In genomic region chr6:146080546-146081512, GRCm38 (mm10) we compare ENCODE assay signal across 13 mouse cellular contexts.
DNase-seq lines count a peak whose midpoint lies in the region; ATAC-seq and TF ChIP-seq lines count a peak whose summit lies in the region.
"Had no signal": no experiment of that assay in that cellular context is flagged by ENCODE, and none has a peak within 500 bp of the region (broad histone marks: within the 10 kb centered on the region; RNA-seq: fewer than 3 reads in every experiment).

No protein-coding gene starts in this region.

- WGBS in forebrain, embryonic 10.5 days = 75% methylated on average over 17 of the region's 18 CpGs
- 73% methylated on average over 18 of the region's 18 CpGs for WGBS in forebrain, embryonic 16.5 days
- 51% methylated on average over 18 of the region's 18 CpGs for WGBS in lung, embryonic 15.5 days
- WGBS in small intestine, adult 2 months = 62% methylated on average over 18 of the region's 18 CpGs

- H3K27ac ChIP-seq in forebrain, embryonic 10.5 days = peak overlapping the region; percentile 48; the same call in 1 of the 2 replicates
- no peak overlapping the region for H3K27ac ChIP-seq in forebrain, embryonic 16.5 days (ENCODE audit: low read length)
- H3K27ac ChIP-seq in lung, embryonic 15.5 days = no peak overlapping the region
- peak overlapping the region; percentile 35 for H3K27ac ChIP-seq in small intestine, adult 2 months (ENCODE audit: insufficient read depth, low read depth, low read length)
- H3K27ac ChIP-seq: left cerebral cortex, adult 2 months; liver, embryonic 13.5 days had no signal

- no peak for TF ChIP-seq POLR2A in small intestine, adult 2 months (IDR thresholded peaks at IDR 0.05; ENCODE audit: low read depth, low read length)

- H3K36me3 ChIP-seq in forebrain, embryonic 10.5 days (replicated peaks) = no peaks in the 10 kb centered on the region
- H3K36me3 ChIP-seq in forebrain, embryonic 16.5 days (ENCODE audit: control insufficient read depth, insufficient read depth) = no peaks in the 10 kb centered on the region
- H3K36me3 ChIP-seq in lung, embryonic 15.5 days = no peaks in the 10 kb centered on the region
- H3K36me3 ChIP-seq in small intestine, adult 2 months (ENCODE audit: control insufficient read depth, insufficient read depth, low read length) = no peaks in the 10 kb centered on the region
- H3K36me3 ChIP-seq: liver, embryonic 13.5 days had no signal

- no peak for TF ChIP-seq CTCF in small intestine, adult 2 months (IDR thresholded peaks at IDR 0.05; ENCODE audit: extremely low read depth, insufficient read length, insufficient replicate concordance, low read depth, low read length)

- no peak for DNase-seq in forebrain, embryonic 10.5 days (ENCODE audit: extremely low spot score, low spot score)
- no peak for DNase-seq in lung, postnatal 14 days
- DNase-seq in T-cell, adult 2 months (ENCODE audit: low spot score) = peak; percentile 94
- no peak for DNase-seq in cerebellum, adult 9-10 months
- no peak for DNase-seq in kidney, adult 18-20 months
- DNase-seq: cerebellum, postnatal 14 days; gastrocnemius, postnatal 25 days; kidney, adult 9 months; liver, embryonic 13.5 days had no signal

- peaks cover 16% of the 10 kb centered on the region for H3K4me1 ChIP-seq in forebrain, embryonic 10.5 days
- H3K4me1 ChIP-seq in forebrain, embryonic 16.5 days (replicated peaks; ENCODE audit: control insufficient read depth, insufficient read depth, low read length) = peaks cover 9% of the 10 kb centered on the region; the same call in 1 of the 2 replicates
- peaks cover 10% of the 10 kb centered on the region; the same call in 1 of the 2 replicates for H3K4me1 ChIP-seq in lung, embryonic 15.5 days
- peaks cover 5% of the 10 kb centered on the region for H3K4me1 ChIP-seq in small intestine, adult 2 months (ENCODE audit: control insufficient read depth, insufficient read depth, insufficient read length, low read length)

- H3K27me3 ChIP-seq in forebrain, embryonic 10.5 days (ENCODE audit: poor library complexity, severe bottlenecking) = no peaks in the 10 kb centered on the region
- no peaks in the 10 kb centered on the region for H3K27me3 ChIP-seq in forebrain, embryonic 16.5 days (replicated peaks; ENCODE audit: control insufficient read depth, insufficient read depth, low read length)
- no peaks in the 10 kb centered on the region for H3K27me3 ChIP-seq in lung, embryonic 15.5 days
- no peaks in the 10 kb centered on the region for H3K27me3 ChIP-seq in small intestine, adult 2 months (ENCODE audit: control insufficient read depth, insufficient read depth, low read length)
- H3K27me3 ChIP-seq: liver, embryonic 13.5 days had no signal

- H3K4me2 ChIP-seq in forebrain, embryonic 16.5 days (ENCODE audit: low read length) = no peak overlapping the region
- H3K4me2 ChIP-seq in lung, embryonic 15.5 days = no peak overlapping the region
- H3K4me2 ChIP-seq: liver, embryonic 13.5 days had no signal

- no peak for ATAC-seq in forebrain, embryonic 16.5 days
- ATAC-seq in lung, embryonic 15.5 days (ENCODE audit: borderline replicate concordance, extremely low read depth, low FRiP score, low TSS enrichment) = peak; percentile 54; the same call in 1 of the 2 replicates

- no peak overlapping the region for H3K4me3 ChIP-seq in forebrain, embryonic 10.5 days
- no peak overlapping the region for H3K4me3 ChIP-seq in forebrain, embryonic 16.5 days (replicated peaks; ENCODE audit: low read length)
- H3K4me3 ChIP-seq in lung, embryonic 15.5 days = no peak overlapping the region
- no peak overlapping the region for H3K4me3 ChIP-seq in small intestine, adult 2 months (ENCODE audit: low read depth, low read length)
- H3K4me3 ChIP-seq: left cerebral cortex, adult 2 months; liver, embryonic 13.5 days had no signal

- H3K9ac ChIP-seq in forebrain, embryonic 16.5 days (replicated peaks; ENCODE audit: low read depth, low read length) = no peak overlapping the region
- H3K9ac ChIP-seq in lung, embryonic 15.5 days = no peak overlapping the region
- H3K9ac ChIP-seq: liver, embryonic 13.5 days had no signal

- no peaks in the 10 kb centered on the region for H3K9me3 ChIP-seq in forebrain, embryonic 10.5 days
- H3K9me3 ChIP-seq in forebrain, embryonic 16.5 days (ENCODE audit: control insufficient read depth, low read length) = no peaks in the 10 kb centered on the region
- no peaks in the 10 kb centered on the region for H3K9me3 ChIP-seq in lung, embryonic 15.5 days
- H3K9me3 ChIP-seq: liver, embryonic 13.5 days had no signal

Comparison
In these comparisons a context has a peak if more than half of its experiments do, and no peak if none do; other contexts are left out.
1. H3K27ac ChIP-seq: peak in forebrain, embryonic 10.5 days (single experiment) and small intestine, adult 2 months (single experiment); none in forebrain, embryonic 16.5 days (single experiment) and lung, embryonic 15.5 days (single experiment).